Mouse (Mus musculus) intestine, embryonic 15.5 days (tissue): Measurements from ENCODE around the gene Ptprc. TPM values are rescaled to one million over a fixed set of nuclear protein-coding genes. Genes with fewer than 3 reads are reported as not detected.

Experiments used
- ATAC-seq: fragments of 200-750 bp; cut with Nextera tagmentation; 2 replicates; pipeline ENCODE4 v1.8.0; 2017; ENCODE audit warnings: moderate TSS enrichment, moderate library complexity
- H3K27ac ChIP-seq: fragments of 300-500 bp; sonication (generic); 2 replicates; pipeline ENCODE4 v1.5.1; 2015; ENCODE audit warnings: mild to moderate bottlenecking, inconsistent platforms
- H3K27me3 ChIP-seq: fragments of 300-500 bp; sonication (generic); replicated peaks from 2 replicates; pipeline ENCODE4 v1.6.1; 2015; ENCODE audit warnings: inconsistent platforms
- H3K36me3 ChIP-seq: fragments of 300-500 bp; sonication (generic); 2 replicates; pipeline ENCODE4 v1.6.1; 2015; ENCODE audit warnings: inconsistent platforms
- H3K4me1 ChIP-seq: fragments of 300-500 bp; sonication (generic); replicated peaks from 2 replicates; pipeline ENCODE4 v1.6.1; 2015; ENCODE audit warnings: inconsistent platforms
- H3K4me2 ChIP-seq: fragments of 300-500 bp; sonication (generic); replicated peaks from 2 replicates; pipeline ENCODE4 v1.6.1; 2015; ENCODE audit warnings: mild to moderate bottlenecking, inconsistent platforms
- H3K4me3 ChIP-seq: fragments of 300-500 bp; sonication (generic); replicated peaks from 2 replicates; pipeline ENCODE4 v1.5.1; 2015; ENCODE audit warnings: inconsistent platforms
- H3K9ac ChIP-seq: fragments of 300-500 bp; sonication (generic); 2 replicates; pipeline ENCODE4 v1.6.1; 2015; ENCODE audit warnings: inconsistent platforms
- H3K9me3 ChIP-seq: fragments of 300-500 bp; sonication (generic); 2 replicates; pipeline ENCODE4 v1.6.1; 2016; ENCODE audit warnings: inconsistent platforms
- WGBS: fragments of 180-500 bp; shearing (Covaris S2); methylation state at CpG from one replicate; pipeline ENCODE4 v1.1.7; 2015; 5-methylcytosine and 5-hydroxymethylcytosine counted together
- polyA plus RNA-seq: library from polyadenylated mRNA; unstranded; fragments of >200 nt; fragmentation: Nextera tagmentation; extraction: Ambion mirVana; gene quantifications from 2 replicates; pipeline ENCODE4 v1.2.1, GENCODE M21; 2015

Ptprc gene
- polyA plus RNA-seq, 1 experiment from 2014 or later = 6.3 TPM

DNA sequence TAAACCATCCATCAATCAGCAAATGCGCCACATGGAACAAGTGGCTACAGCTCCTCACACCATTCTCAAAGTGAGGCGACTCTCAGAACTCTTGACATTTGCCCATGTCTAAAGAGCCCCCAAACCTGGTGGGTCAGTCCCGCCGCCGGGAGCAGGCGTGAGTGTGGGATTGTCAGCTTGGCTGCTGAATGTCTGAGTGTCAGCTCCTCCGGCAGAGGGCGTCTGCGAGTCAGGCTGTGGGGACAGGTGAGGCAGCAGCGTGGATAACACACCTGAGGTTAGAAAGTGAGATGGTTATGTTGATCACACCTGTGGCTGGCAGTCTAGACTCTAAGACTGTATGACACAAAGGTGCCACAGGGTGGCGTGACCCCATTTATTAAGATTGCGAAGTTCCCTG is 55.6 kb downstream of the Ptprc start:
- Histone ChIP-seq H3K27me3 (no peaks in the 10 kb centered on the region), H3K9ac (no peak overlapping the region), H3K9me3 (no peaks in the 10 kb centered on the region), H3K27ac (no peak overlapping the region), H3K4me1 (no peaks in the 10 kb centered on the region), H3K36me3 (no peaks in the 10 kb centered on the region), H3K4me3 (no peak overlapping the region), H3K4me2 (no peak overlapping the region)
- ATAC-seq = no peak
- 56% methylated on average over 12 of the region's 12 CpGs for WGBS

DNA sequence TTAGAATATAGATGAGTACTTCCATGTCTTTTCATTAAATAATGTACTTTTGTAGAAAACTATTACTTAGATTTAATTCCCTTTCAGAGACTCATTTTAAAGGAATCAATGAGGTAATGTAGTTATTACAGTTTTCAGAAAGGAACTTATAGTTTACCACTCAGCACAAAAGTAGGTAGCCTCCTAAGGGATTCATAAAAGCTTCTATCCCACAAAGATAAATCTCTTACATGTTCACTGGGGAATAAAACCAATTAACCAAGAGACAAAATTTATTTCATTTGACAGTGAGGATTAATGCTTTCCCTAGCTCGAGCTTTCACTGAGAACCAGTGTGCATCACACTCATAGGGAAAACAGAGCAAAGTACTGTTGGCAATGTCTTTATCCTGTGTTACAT is 82.3 kb downstream of the Ptprc start:
- no peak overlapping the region for H3K27ac ChIP-seq
- 61% methylated on average over 1 of the region's 1 CpGs for WGBS
- no peak for ATAC-seq

DNA sequence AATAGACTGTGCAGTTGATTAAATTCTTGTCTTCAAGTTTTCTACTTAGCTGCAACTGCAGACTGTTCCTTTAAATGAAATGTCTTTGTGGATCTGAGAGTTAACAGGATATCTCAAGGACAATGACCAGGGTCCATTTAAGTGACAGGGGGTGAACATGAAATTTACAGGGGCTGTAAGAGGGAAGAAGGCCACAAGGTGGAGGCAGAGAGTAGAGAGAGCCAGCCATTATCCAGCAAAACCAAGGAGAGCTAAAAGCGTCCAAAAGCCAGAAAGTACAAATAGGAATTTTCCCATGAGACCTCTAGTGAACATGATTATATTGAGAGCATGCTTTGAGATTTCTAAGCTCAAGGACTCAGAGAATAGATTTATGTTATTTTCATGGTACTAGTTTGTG is 89.7 kb downstream of the Ptprc start:
- 8% methylated on average over 1 of the region's 1 CpGs for WGBS

More for the DNA sequence above, 82.3 kb downstream of the Ptprc start:
- H3K9me3 ChIP-seq = no peaks in the 10 kb centered on the region
- H3K4me2 ChIP-seq = no peak overlapping the region
- no peaks in the 10 kb centered on the region for H3K27me3 ChIP-seq
- H3K9ac ChIP-seq = no peak overlapping the region
- H3K36me3 ChIP-seq = no peaks in the 10 kb centered on the region
- no peaks in the 10 kb centered on the region for H3K4me1 ChIP-seq
- no peak overlapping the region for H3K4me3 ChIP-seq

DNA sequence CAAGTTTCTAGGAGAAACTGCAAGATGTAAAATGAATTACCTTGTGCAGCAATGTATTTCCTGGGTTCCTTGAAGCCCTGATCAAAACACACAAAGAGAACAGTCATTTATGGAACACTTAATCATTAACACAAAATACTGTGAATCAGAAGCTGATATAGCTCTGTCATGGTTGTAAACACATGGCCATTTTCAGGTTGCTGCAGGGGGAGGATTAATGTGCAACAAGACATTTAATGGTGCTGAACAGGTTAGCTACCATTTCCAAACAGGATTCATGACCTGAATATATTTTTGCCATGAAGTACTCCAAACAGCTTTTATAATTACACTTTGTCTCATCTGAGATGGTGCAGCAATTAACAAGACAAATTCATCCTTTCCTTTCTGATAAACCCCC is 91.8 kb downstream of the Ptprc start:
- H3K27ac ChIP-seq = no peak overlapping the region
- no peaks in the 10 kb centered on the region for H3K4me1 ChIP-seq
- H3K4me2 ChIP-seq = no peak overlapping the region
- H3K27me3 ChIP-seq = no peaks in the 10 kb centered on the region
- no peaks in the 10 kb centered on the region for H3K36me3 ChIP-seq
- H3K4me3 ChIP-seq = no peak overlapping the region
- 0 out of 2 replicates have a peak, but pooled peaks have one; percentile 6 for ATAC-seq
- H3K9ac ChIP-seq = no peak overlapping the region
- no peaks in the 10 kb centered on the region for H3K9me3 ChIP-seq

More for the DNA sequence above, 89.7 kb downstream of the Ptprc start:
- Histone ChIP-seq H3K9me3 (no peaks in the 10 kb centered on the region), H3K4me2 (no peak overlapping the region), H3K4me1 (no peaks in the 10 kb centered on the region), H3K9ac (no peak overlapping the region), H3K27ac (no peak overlapping the region), H3K36me3 (no peaks in the 10 kb centered on the region), H3K27me3 (no peaks in the 10 kb centered on the region), H3K4me3 (no peak overlapping the region)
- ATAC-seq = peak; percentile 63; the same call in 1 of the 2 replicates

DNA sequence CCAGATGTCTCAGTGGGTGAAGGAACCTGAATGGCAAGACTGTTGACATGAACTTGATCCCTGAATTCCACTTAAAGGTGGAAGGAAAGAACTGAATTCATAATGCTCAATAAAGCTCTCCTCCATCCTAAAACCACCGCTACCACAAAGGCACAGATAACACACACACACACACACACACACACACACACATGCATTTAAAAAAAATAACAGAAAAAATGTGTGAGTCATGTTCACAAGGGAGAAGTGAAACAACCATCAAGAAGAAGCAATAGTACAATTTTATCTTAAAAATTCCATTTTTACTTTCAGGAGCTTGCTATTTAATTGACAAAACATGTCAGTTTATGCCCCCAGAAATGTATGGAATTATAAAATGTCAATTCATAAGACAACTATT is 95.2 kb downstream of the Ptprc start:
- no peaks in the 10 kb centered on the region for H3K4me1 ChIP-seq
- no peak for ATAC-seq
- H3K27ac ChIP-seq = no peak overlapping the region
- no peaks in the 10 kb centered on the region for H3K36me3 ChIP-seq
- no peak overlapping the region for H3K4me2 ChIP-seq
- no peaks in the 10 kb centered on the region for H3K27me3 ChIP-seq
- no peak overlapping the region for H3K4me3 ChIP-seq
- H3K9ac ChIP-seq = no peak overlapping the region
- H3K9me3 ChIP-seq = no peaks in the 10 kb centered on the region
- 84% methylated on average over 1 of the region's 1 CpGs for WGBS

DNA sequence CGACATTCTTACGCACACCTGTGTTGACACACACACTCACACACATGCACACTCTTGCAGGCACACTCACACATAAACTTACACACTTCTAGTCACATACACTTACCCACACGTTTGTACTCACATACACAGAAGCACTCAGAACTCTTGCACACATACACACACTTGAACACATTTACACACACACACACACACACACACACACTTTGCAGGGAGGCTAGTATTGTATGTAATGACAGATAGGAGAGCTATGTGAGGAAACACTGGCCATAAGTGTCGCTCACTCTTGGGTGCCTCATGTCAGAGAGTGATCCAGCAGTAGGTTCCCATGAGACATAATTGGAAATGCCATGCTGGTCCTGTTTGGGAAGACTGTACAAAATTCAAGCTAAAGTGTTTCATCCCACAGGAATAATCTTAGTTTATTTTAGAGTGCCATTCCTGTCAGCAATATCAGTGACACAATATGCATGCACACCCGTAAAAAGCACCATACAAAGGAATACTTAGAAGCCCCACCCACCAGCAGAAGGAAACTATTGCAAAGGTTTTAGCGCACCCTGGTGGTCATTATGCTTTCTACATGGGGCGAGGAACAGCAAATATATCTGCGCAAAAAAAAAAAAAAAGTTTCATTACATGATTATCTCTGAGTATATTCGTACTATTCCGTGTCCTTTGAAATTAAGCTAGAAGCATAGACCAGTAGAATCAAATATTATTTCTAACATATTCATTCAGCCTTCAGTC is 131.1 kb downstream of the Ptprc start:
- Histone ChIP-seq H3K4me3 (no peak overlapping the region), H3K9me3 (no peaks in the 10 kb centered on the region), H3K27me3 (no peaks in the 10 kb centered on the region), H3K36me3 (no peaks in the 10 kb centered on the region), H3K9ac (no peak overlapping the region), H3K4me1 (peaks cover 4% of the 10 kb centered on the region; the same call in 1 of the 2 replicates), H3K27ac (no peak overlapping the region), H3K4me2 (no peak overlapping the region)
- ATAC-seq = peak; percentile 86
- WGBS = 35% methylated on average over 10 of the region's 10 CpGs

DNA sequence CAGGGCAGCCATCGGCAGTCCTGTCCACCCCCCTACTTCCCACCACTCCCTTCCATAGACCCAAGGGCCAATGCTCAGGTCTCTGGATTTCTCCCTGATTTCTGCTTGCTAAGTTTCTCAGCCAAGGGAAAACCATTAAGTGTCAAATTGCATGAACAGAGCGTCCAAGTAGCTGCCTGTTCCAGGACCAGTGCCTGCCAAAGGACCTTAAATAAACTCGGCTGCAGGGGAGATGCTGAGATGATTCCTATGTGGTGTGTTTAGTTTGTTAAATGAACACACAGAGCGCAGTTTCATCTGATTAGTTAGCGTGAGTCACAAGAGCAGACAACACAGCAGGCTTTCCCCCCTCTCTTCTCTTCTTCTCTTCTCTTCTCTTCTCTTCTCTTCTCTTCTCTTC is 135.0 kb downstream of the Ptprc start:
- H3K36me3 ChIP-seq = no peaks in the 10 kb centered on the region
- H3K4me3 ChIP-seq = no peak overlapping the region
- H3K9me3 ChIP-seq = no peaks in the 10 kb centered on the region
- WGBS = 26% methylated on average over 5 of the region's 5 CpGs
- H3K4me2 ChIP-seq = no peak overlapping the region
- peaks cover 4% of the 10 kb centered on the region; the same call in 1 of the 2 replicates for H3K4me1 ChIP-seq
- no peak overlapping the region for H3K9ac ChIP-seq
- no peak overlapping the region for H3K27ac ChIP-seq
- no peaks in the 10 kb centered on the region for H3K27me3 ChIP-seq
- ATAC-seq = 0 out of 2 replicates have a peak, but pooled peaks have one; percentile 31

DNA sequence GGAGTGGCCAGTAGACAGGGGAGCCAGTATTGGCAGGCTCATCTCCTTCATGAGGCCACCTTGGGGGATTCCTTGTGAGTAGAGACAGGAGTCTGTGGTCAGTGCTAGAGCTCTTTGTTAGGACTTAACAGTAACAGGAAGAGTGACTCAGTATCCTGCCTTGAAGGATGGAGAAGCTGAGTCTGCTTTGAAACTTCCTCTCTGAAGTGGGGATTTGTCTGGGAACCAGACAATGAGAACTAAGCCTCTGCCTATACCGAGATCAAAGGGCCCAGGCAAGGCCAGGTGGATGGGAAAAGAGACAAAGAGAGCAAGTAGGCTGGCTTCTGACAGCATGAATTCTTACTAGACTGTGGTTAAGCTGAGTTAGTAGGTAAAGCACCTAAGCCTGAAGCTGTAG is 136.3 kb downstream of the Ptprc start:
- peak; percentile 67 for ATAC-seq
- no peak overlapping the region for H3K4me3 ChIP-seq
- H3K9me3 ChIP-seq = no peaks in the 10 kb centered on the region

DNA sequence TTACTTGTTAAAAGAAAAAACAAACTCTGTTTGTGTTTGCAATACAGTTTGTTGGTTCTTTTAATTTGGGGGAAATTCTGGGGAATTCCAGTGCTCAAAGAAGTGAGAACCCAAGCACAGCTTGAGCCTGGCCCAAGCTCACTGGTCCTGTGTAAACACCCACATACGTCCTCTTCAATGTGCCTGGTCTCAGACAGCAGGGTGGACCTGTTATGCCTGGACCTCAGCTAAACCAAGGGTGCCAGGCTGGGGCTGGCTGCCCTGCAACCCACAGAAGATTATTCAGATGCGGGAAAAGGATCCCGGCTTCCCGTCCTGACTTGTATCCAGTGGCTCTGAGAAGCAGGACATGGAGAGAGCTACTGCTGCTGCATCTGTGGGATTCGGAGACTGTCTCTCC is 138.0 kb downstream of the Ptprc start:
- Histone ChIP-seq H3K4me2 (no peak overlapping the region), H3K9me3 (no peaks in the 10 kb centered on the region), H3K27ac (no peak overlapping the region), H3K4me1 (peaks cover 4% of the 10 kb centered on the region; the same call in 1 of the 2 replicates), H3K27me3 (no peaks in the 10 kb centered on the region), H3K9ac (no peak overlapping the region), H3K4me3 (no peak overlapping the region), H3K36me3 (no peaks in the 10 kb centered on the region)
- no peak for ATAC-seq
- WGBS = 57% methylated on average over 5 of the region's 5 CpGs

More for the DNA sequence above, 136.3 kb downstream of the Ptprc start:
- H3K27ac ChIP-seq = no peak overlapping the region
- no peaks in the 10 kb centered on the region for H3K27me3 ChIP-seq
- H3K4me1 ChIP-seq = peaks cover 4% of the 10 kb centered on the region; the same call in 1 of the 2 replicates
- 24% methylated on average over 1 of the region's 1 CpGs for WGBS
- H3K9ac ChIP-seq = no peak overlapping the region
- H3K4me2 ChIP-seq = no peak overlapping the region
- H3K36me3 ChIP-seq = no peaks in the 10 kb centered on the region

DNA sequence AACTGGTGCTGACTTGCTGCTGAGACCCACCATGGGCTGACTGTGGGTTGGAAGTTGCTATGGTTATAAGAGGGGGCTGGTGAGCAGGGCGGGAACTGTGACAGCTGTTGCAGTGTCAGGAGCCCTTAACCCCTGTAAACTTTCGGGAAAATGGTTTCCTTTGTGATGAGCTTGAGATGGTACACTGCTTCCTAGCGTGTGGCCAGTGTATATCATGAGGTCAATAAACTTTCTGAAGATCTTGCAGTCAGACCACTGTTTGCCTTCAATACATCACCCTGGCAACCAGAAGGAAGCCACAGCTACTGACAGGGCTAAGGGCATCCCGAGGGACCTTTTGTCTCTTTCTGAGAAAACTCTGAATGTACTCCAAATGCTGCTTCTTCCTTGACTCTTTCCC is 145.9 kb downstream of the Ptprc start:
- WGBS = 37% methylated on average over 4 of the region's 4 CpGs
- Histone ChIP-seq H3K4me3 (no peak overlapping the region), H3K9me3 (no peaks in the 10 kb centered on the region), H3K4me2 (no peak overlapping the region), H3K9ac (no peak overlapping the region), H3K36me3 (no peaks in the 10 kb centered on the region), H3K27me3 (no peaks in the 10 kb centered on the region), H3K4me1 (no peaks in the 10 kb centered on the region), H3K27ac (no peak overlapping the region)
- ATAC-seq = no peak

DNA sequence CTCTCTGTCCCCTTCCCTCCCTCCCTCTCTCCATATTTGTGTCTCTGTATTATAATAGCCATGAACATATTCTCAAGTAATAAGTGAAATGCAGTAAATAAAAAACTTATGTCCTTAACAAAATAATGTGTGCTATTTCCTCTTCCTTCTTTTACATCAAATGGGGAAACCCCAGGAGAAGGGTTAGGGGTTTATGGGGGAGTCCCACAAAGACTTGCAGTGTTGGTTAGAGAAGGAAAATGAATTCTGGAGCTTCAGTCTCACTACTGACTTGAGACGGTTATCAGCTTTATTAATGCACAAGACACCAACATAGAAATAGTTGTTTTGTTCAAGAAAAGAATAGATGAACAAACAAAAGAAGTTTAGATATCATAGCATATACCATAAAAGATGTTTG is 150.2 kb downstream of the Ptprc start:
- Histone ChIP-seq H3K9me3 (no peaks in the 10 kb centered on the region), H3K4me3 (no peak overlapping the region), H3K36me3 (no peaks in the 10 kb centered on the region), H3K4me1 (no peaks in the 10 kb centered on the region), H3K27me3 (no peaks in the 10 kb centered on the region), H3K4me2 (no peak overlapping the region), H3K27ac (no peak overlapping the region), H3K9ac (no peak overlapping the region)
- WGBS = 93% methylated on average over 1 of the region's 1 CpGs
- ATAC-seq = no peak

DNA sequence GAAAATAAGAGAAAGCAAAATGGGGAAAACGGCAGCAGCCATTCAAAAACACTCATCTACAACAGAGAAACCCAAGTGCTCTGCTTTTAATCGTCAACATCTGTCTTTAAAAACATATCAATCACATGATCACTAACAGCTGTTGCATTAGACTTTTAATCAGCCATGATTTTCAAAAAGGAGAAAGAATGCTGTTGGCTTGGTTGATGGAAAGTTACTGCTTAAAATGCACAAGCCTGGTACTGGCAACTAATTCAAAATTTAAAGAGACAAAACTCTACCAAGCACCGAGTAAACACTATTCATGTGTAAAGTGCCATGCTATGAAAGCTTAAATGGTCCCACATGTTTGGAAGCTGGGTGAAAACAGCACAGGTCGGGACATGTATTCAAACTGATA is 151.9 kb downstream of the Ptprc start:
- no peak overlapping the region for H3K4me2 ChIP-seq
- H3K4me3 ChIP-seq = no peak overlapping the region
- H3K9ac ChIP-seq = no peak overlapping the region
- no peaks in the 10 kb centered on the region for H3K9me3 ChIP-seq
- H3K4me1 ChIP-seq = no peaks in the 10 kb centered on the region
- H3K27ac ChIP-seq = no peak overlapping the region
- no peak for ATAC-seq
- H3K27me3 ChIP-seq = no peaks in the 10 kb centered on the region
- no peaks in the 10 kb centered on the region for H3K36me3 ChIP-seq
- WGBS = 68% methylated on average over 4 of the region's 4 CpGs

DNA sequence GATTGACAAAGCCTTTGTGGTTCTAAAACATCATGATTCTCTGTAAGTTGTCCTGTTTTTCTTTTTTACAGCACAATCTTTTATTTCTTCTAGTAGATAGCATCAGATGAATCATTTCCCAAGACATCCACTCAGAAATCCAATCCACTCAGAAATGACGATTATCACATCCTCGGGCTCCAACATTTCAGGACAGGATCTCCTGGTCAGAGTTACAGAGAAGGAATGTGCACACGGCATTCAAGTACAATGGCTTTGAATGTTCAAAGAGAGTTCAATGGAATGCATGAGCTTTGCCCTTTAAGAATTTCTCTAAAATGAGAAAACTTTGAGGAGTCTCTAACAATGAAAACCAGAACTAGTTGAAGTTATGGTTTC is 152.6 kb downstream of the Ptprc start:
- WGBS = 52% methylated on average over 3 of the region's 3 CpGs

More for the DNA sequence above, 152.6 kb downstream of the Ptprc start:
- no peaks in the 10 kb centered on the region for H3K4me1 ChIP-seq
- H3K9me3 ChIP-seq = no peaks in the 10 kb centered on the region
- no peaks in the 10 kb centered on the region for H3K36me3 ChIP-seq
- no peak overlapping the region for H3K4me3 ChIP-seq
- H3K4me2 ChIP-seq = no peak overlapping the region
- H3K27ac ChIP-seq = no peak overlapping the region
- ATAC-seq = no peak
- H3K27me3 ChIP-seq = no peaks in the 10 kb centered on the region
- no peak overlapping the region for H3K9ac ChIP-seq
